Mouse (Mus musculus) liver, embryonic 13.5 days (tissue): ENCODE data around the gene Omt2a. TPM values are rescaled to one million over a fixed set of nuclear protein-coding genes. Genes with fewer than 3 reads are reported as not detected.
A peak's percentile ranks its signal among the peaks of the same experiment; 100 is the strongest.
"Not testable (repeated sequence)": the region's sequence is repeated elsewhere in the genome, so short reads cannot be mapped to it uniquely, and the experiment has no call there.

Experiments used
- ATAC-seq: fragments of 200-750 bp; cut with Nextera tagmentation; 2 replicates; pipeline ENCODE4 v1.8.0; 2017; ENCODE audit warnings: low read depth, mild to moderate bottlenecking, moderate number of reproducible peaks, moderate library complexity
- DNase-seq: peaks from one replicate; pipeline ENCODE4 v3.0.0; 2022
- H3K27ac ChIP-seq: fragments of 300-500 bp; sonication (generic); 2 replicates; pipeline ENCODE4 v1.5.1; 2015; ENCODE audit warnings: moderate library complexity, mild to moderate bottlenecking, inconsistent platforms
- H3K27me3 ChIP-seq: fragments of 300-500 bp; sonication (generic); 2 replicates; pipeline ENCODE4 v1.6.1; 2015; ENCODE audit warnings: mild to moderate bottlenecking, inconsistent platforms
- H3K36me3 ChIP-seq: fragments of 300-500 bp; sonication (generic); 2 replicates; pipeline ENCODE4 v1.6.1; 2015; ENCODE audit warnings: mild to moderate bottlenecking, inconsistent platforms
- H3K4me1 ChIP-seq: fragments of 300-500 bp; sonication (generic); replicated peaks from 2 replicates; pipeline ENCODE4 v1.6.1; 2015; ENCODE audit warnings: inconsistent platforms
- H3K4me2 ChIP-seq: fragments of 300-500 bp; sonication (generic); 2 replicates; pipeline ENCODE4 v1.6.1; 2015; ENCODE audit warnings: inconsistent platforms, mild to moderate bottlenecking, moderate library complexity
- H3K4me3 ChIP-seq: fragments of 300-500 bp; sonication (generic); replicated peaks from 2 replicates; pipeline ENCODE4 v1.5.1; 2015; ENCODE audit warnings: mild to moderate bottlenecking, inconsistent platforms
- H3K9ac ChIP-seq: fragments of 300-500 bp; sonication (generic); 2 replicates; pipeline ENCODE4 v1.6.1; 2015; ENCODE audit warnings: mild to moderate bottlenecking, inconsistent platforms
- H3K9me3 ChIP-seq: fragments of 300-500 bp; sonication (generic); replicated peaks from 2 replicates; pipeline ENCODE4 v1.6.1; 2016; ENCODE audit warnings: inconsistent platforms
- WGBS: fragments of 180-500 bp; shearing (Covaris S2); methylation state at CpG from one replicate; pipeline ENCODE4 v1.1.7; 2015; ENCODE audit not compliant: insufficient replicate concordance; 5-methylcytosine and 5-hydroxymethylcytosine counted together
- polyA plus RNA-seq: library from polyadenylated mRNA; unstranded; fragments of >200 nt; fragmentation: Nextera tagmentation; extraction: Ambion mirVana; gene quantifications from 2 replicates; pipeline ENCODE4 v1.2.1, GENCODE M21; 2015

The Omt2a gene
- polyA plus RNA-seq, 1 experiment from 2014 or later, result not detected

DNA sequence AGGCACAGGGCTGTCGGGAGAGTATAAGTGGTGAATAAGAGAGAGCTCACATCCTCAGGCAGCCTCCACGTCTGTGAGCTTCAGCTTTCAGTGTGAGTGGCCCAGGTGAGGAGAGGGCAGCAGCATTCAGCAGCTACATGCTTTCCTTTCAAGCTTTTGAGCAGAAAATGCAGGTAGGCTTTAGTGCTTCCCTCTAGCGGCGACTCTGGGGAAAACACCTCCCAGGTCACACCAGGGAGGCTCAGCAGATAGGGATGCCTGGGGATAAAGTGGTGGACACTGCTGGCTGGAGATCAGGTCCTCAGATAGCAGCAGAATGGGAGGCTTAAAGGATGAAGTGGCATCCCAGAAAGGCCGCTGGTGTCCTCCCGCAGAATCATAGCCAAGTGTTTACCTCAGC is 18.5 kb downstream of the Omt2a start:
- ATAC-seq, H3K9ac ChIP-seq: not testable (repeated sequence)

DNA sequence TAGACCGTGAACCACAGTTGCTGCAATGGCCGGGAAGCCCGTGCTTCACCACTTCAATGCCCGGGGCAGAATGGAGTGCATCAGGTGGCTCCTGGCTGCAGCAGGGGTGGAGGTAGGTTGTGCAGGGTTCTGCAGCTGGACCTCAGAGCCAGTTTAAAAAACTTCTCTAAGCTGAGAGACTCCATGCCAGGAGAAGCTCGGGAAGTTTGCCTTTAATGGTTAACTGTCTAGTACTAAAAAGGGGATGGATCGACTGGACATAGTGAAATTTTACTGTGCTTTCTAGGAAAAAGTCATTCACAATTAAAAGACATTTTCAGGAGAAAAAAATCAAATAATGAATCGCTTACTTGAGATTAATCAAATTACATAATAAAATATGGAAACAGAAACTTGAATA is 19.8 kb downstream of the Omt2a start:
- H3K27ac ChIP-seq, ATAC-seq, H3K9me3 ChIP-seq, H3K36me3 ChIP-seq, H3K4me2 ChIP-seq, H3K4me1 ChIP-seq, H3K9ac ChIP-seq, DNase-seq, H3K4me3 ChIP-seq, H3K27me3 ChIP-seq: not testable (repeated sequence)
- WGBS, result 63% methylated on average over 7 of the region's 7 CpGs

More for the DNA sequence above, 18.5 kb downstream of the Omt2a start:
- peak; percentile 34 for DNase-seq
- H3K9me3 ChIP-seq, H3K27me3 ChIP-seq, H3K4me1 ChIP-seq, H3K27ac ChIP-seq, H3K36me3 ChIP-seq, H3K4me2 ChIP-seq, H3K4me3 ChIP-seq: not testable (repeated sequence)
- WGBS, result 9% methylated on average over 6 of the region's 6 CpGs

DNA sequence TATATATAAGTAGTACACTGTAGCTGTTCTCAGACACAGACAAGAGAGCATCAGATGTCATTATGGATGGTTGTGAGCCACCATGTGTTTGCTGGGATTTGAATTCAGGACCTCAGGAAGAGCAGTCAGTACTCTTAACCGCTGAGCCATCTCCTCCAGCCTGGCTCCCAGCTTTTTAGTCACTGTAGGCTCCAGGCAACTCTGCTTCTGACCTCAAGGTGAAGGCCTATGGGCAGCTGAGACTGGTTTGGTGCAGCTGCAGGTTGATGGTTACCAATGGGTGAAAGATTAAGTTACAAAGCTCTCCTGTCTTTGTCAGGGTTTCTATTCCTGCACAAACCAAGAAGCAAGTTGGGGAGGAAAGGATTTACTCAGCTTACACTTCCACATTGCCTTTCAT is 20.9 kb downstream of the Omt2a start:
- not testable (repeated sequence) for H3K9ac ChIP-seq

DNA sequence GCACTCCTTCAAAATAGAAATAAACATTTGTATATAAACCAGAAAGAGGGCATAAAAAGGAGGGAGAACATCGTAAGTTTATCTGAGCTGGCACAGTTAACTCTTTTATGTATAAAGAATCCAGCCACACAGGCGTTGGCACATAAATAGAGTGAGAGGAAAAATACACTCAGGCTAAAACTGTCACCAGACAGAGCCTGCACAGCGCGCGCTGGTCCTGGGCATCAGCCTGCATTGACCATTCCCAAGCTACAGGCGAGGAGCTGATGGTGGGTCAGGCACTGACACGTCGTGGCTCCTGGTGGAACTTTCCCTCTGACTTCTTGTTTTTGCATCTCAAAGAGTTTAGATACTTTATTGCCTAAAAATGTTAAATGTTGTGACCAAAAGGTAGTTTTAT is 22.1 kb downstream of the Omt2a start:
- not testable (repeated sequence) for H3K9me3 ChIP-seq, H3K4me1 ChIP-seq, ATAC-seq, H3K27me3 ChIP-seq, DNase-seq, H3K27ac ChIP-seq, H3K4me2 ChIP-seq, H3K4me3 ChIP-seq, H3K9ac ChIP-seq, H3K36me3 ChIP-seq
- WGBS, result 74% methylated on average over 8 of the region's 8 CpGs

More for the DNA sequence above, 20.9 kb downstream of the Omt2a start:
- H3K36me3 ChIP-seq, H3K4me2 ChIP-seq, ATAC-seq, H3K9me3 ChIP-seq, H3K4me3 ChIP-seq, H3K27ac ChIP-seq, H3K4me1 ChIP-seq, H3K27me3 ChIP-seq, DNase-seq: not testable (repeated sequence)
- 27% methylated on average over 1 of the region's 1 CpGs for WGBS

DNA sequence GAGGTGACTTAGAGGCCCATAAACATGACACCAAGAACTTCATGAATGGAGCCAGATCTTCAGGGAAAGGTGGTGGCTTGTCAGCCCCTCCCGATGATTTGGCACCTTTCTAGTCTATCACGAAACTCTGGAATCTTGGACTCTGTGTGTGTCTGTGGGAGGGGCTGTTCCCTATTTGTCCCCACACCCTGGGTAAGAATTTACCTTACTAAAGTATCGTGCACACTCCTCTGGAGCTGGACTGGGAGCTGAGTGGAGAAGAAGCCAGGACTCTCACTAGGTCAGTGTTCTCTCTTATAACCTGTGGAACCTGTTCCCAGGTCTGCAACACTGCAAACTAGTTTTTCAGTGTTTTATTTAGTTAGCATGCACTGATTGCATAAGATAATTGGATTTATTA is 24.9 kb downstream of the Omt2a start, which contains the start of gene Gm10639:
Gene Gm10639, plus strand, starts transcription at position 201 of the 400 bp plus-strand sequence.
- H3K9ac ChIP-seq, H3K4me3 ChIP-seq, H3K4me1 ChIP-seq, H3K4me2 ChIP-seq, H3K9me3 ChIP-seq, H3K36me3 ChIP-seq, H3K27me3 ChIP-seq, H3K27ac ChIP-seq, ATAC-seq, DNase-seq: not testable (repeated sequence)
- 67% methylated on average over 3 of the region's 3 CpGs for WGBS

DNA sequence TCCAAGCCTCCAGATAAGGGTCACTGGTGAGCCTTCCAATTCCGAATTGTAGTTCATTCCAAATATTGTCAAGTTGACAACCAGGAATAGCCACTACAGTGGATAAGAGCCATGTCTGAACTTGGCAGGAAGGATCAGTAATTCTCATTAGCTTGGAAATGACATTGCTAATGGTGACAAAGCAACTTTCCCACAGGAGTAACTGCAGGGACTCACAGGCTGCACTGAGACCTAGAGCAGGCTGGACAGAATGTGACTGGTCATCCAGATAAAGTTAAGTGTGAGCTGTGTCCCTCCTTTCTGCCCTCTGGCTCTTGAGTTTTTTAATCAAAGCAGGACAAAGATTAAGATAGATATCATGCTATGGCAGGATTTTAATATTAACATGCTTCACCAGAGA is 25.5 kb downstream of the Omt2a start:
- H3K27me3 ChIP-seq, H3K4me2 ChIP-seq, H3K36me3 ChIP-seq, ATAC-seq, H3K4me1 ChIP-seq, H3K4me3 ChIP-seq, H3K9me3 ChIP-seq, H3K9ac ChIP-seq, H3K27ac ChIP-seq, DNase-seq: not testable (repeated sequence)
- 43% methylated on average over 1 of the region's 1 CpGs for WGBS

DNA sequence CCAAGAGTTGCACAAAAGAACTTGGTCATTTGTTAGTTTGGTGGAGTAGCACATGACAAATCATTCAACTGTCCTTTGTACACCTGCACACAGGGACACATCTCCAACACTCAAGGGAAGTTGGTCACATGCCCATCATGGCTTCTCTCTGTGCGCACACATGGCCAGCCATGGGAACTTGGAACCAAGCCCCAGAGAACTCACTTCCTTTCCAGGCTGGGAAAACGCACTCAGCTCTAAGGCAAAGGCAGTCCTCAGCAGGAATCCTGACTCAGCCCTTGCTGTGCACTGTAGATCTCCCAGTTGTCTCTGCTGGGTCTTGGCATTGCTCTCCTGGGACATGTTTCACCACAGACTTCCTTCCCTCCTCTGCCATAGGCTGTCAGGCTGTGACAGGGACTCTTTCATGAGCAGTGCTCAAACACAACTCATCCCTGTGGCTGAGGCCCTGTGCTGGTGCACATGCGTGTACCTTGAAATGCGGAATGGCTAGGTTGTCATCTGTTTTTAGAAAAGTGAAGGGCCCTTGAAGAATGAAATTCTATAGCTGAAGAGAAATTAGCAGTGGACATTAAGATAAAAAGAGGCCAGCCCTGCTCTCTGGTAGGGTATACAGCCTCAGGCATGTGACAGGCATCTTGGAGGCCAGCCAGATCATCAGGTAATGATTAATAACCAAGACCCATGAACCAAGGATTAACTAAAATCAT is 32.4 kb downstream of the Omt2a start:
- ATAC-seq, H3K4me3 ChIP-seq, H3K9ac ChIP-seq, H3K9me3 ChIP-seq, H3K36me3 ChIP-seq, H3K4me2 ChIP-seq, DNase-seq, H3K4me1 ChIP-seq, H3K27ac ChIP-seq, H3K27me3 ChIP-seq: not testable (repeated sequence)
- 68% methylated on average over 4 of the region's 4 CpGs for WGBS

DNA sequence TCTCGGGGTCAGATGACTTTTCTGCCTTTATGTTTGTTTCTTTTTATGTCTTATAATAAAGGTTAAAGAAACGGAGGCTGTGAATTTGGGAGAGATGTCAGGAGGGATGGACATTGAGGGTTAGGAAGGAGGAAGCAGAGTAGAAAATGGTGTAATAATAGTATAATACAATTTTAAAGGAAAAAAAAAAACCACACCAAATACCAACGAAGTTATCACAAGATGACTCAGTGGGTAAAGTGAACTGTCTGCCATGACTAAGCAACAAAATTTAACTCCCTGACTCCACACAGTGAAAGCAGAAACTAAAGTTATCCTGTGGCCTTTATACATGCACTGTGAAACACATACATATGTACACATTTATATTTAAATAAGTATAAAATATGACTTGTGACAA is 43.7 kb downstream of the Omt2a start:
- not testable (repeated sequence) for H3K36me3 ChIP-seq, H3K27me3 ChIP-seq, H3K4me2 ChIP-seq, H3K9me3 ChIP-seq, H3K9ac ChIP-seq, H3K4me1 ChIP-seq, H3K27ac ChIP-seq, H3K4me3 ChIP-seq, ATAC-seq, DNase-seq
- WGBS, result 49% methylated on average over 3 of the region's 3 CpGs

Other genes with a start within 250 kb of the Omt2a start
- gene Fbxo9, start 205.7 kb downstream of the Omt2a start, polyA plus RNA-seq, result 68.7 and 72.5 TPM in 2 replicates
- gene Ick, start 205.6 kb downstream of the Omt2a start, polyA plus RNA-seq, result 4.7 and 6.7 TPM in 2 replicates
- gene Gsta4, start 132.0 kb downstream of the Omt2a start, polyA plus RNA-seq, result 23.3 and 27.8 TPM in 2 replicates
- gene Gsta1, start 84.1 kb downstream of the Omt2a start, polyA plus RNA-seq, result 0.17 TPM in 1 of 2 replicates, not detected in the other
- gene Gm3776, start 57.7 kb downstream of the Omt2a start, polyA plus RNA-seq, result not detected in 2 replicates
- not detected in 2 replicates for gene Gm10639, start 24.9 kb downstream of the Omt2a start, polyA plus RNA-seq
- not detected in 2 replicates for gene Omt2b, start 12.8 kb upstream of the Omt2a start, polyA plus RNA-seq
- 0.23 TPM in 1 of 2 replicates, not detected in the other for gene Gsta2, start 41.0 kb upstream of the Omt2a start, polyA plus RNA-seq
- gene Dppa5a, start 53.4 kb upstream of the Omt2a start, polyA plus RNA-seq, result not detected in 2 replicates
- gene Ooep, start 63.9 kb upstream of the Omt2a start, polyA plus RNA-seq, result 0.08 and 0.12 TPM in 2 replicates
- gene Ddx43, start 81.0 kb upstream of the Omt2a start, polyA plus RNA-seq, result not detected in 2 replicates
- gene Cgas, start 128.4 kb upstream of the Omt2a start, polyA plus RNA-seq, result 1.0 TPM in 2 replicates
- 23.4 and 25.9 TPM in 2 replicates for gene Mto1, start 133.4 kb upstream of the Omt2a start, polyA plus RNA-seq
- 0.33 and 0.64 TPM in 2 replicates for gene Gm17324, start 134.0 kb upstream of the Omt2a start, polyA plus RNA-seq
- gene Eef1a1, start 174.4 kb upstream of the Omt2a start, polyA plus RNA-seq, result 2,607 and 2,711 TPM in 2 replicates